Mouse (Mus musculus): Measurements from ENCODE around the gene Lrp4. TPM values are rescaled to one million over a fixed set of nuclear protein-coding genes. Genes with fewer than 3 reads are reported as not detected.
A peak's percentile ranks its signal among the peaks of the same experiment; 100 is the strongest.
"Not testable (repeated sequence)": the region's sequence is repeated elsewhere in the genome, so short reads cannot be mapped to it uniquely, and the experiment has no call there.

The Lrp4 gene
- polyA plus RNA-seq, 1 experiment from 2014 or later, result 7.1 TPM

GRCm38 (mm10) chr2:91467613-91468012, 10.3 kb downstream of the Lrp4 start:
- Histone ChIP-seq H3K27me3 (no peaks in the 10 kb centered on the region), H3K9ac (replicated peaks) (no peak overlapping the region), H3K4me2 (replicated peaks) (no peak overlapping the region), H3K27ac (peak overlapping the region; percentile 17; the same call in 1 of the 2 replicates), H3K36me3 (no peaks in the 10 kb centered on the region), H3K9me3 (no peaks in the 10 kb centered on the region), H3K4me3 (replicated peaks) (no peak overlapping the region), H3K4me1 (replicated peaks) (peaks cover 35% of the 10 kb centered on the region)
- WGBS, result 40% methylated on average over 8 of the region's 8 CpGs
- ATAC-seq, result no peak

- peak; percentile 82 for ATAC-seq
- no peaks in the 10 kb centered on the region for H3K27me3 ChIP-seq
- peaks cover 23% of the 10 kb centered on the region for H3K36me3 ChIP-seq
- no peak overlapping the region for H3K9ac ChIP-seq (replicated peaks)
- H3K9me3 ChIP-seq, result no peaks in the 10 kb centered on the region
- H3K4me3 ChIP-seq (replicated peaks), result no peak overlapping the region
- peak overlapping the region; percentile 26; the same call in 1 of the 2 replicates for H3K4me2 ChIP-seq (replicated peaks)
- peaks cover 33% of the 10 kb centered on the region for H3K4me1 ChIP-seq (replicated peaks)
- WGBS, result 9% methylated on average over 7 of the region's 7 CpGs
- peak overlapping the region; percentile 41 for H3K27ac ChIP-seq
These were observed 12.8 kb downstream of the Lrp4 start for GRCm38 (mm10) chr2:91470055-91470647.

- no peaks in the 10 kb centered on the region for H3K27me3 ChIP-seq
- H3K36me3 ChIP-seq, result peaks cover 55% of the 10 kb centered on the region
- 69% methylated on average over 12 of the region's 12 CpGs for WGBS
- no peak overlapping the region for H3K4me2 ChIP-seq (replicated peaks)
- ATAC-seq, result no peak
- H3K4me1 ChIP-seq (replicated peaks), result peaks cover 23% of the 10 kb centered on the region
- no peak overlapping the region for H3K9ac ChIP-seq (replicated peaks)
- no peaks in the 10 kb centered on the region for H3K9me3 ChIP-seq
- no peak overlapping the region for H3K27ac ChIP-seq
- no peak overlapping the region for H3K4me3 ChIP-seq (replicated peaks)
These were observed 17.0 kb downstream of the Lrp4 start for GRCm38 (mm10) chr2:91474358-91474757.

- no peak for ATAC-seq
- peaks cover 55% of the 10 kb centered on the region for H3K36me3 ChIP-seq
- no peak overlapping the region for H3K27ac ChIP-seq
These were observed 18.5 kb downstream of the Lrp4 start for GRCm38 (mm10) chr2:91475791-91476190.

GRCm38 (mm10) chr2:91476251-91476661, 18.9 kb downstream of the Lrp4 start:
- no peak for ATAC-seq
- Histone ChIP-seq H3K9ac (replicated peaks) (no peak overlapping the region), H3K4me1 (replicated peaks) (peaks cover 7% of the 10 kb centered on the region; the same call in 1 of the 2 replicates), H3K4me2 (replicated peaks) (no peak overlapping the region), H3K4me3 (replicated peaks) (no peak overlapping the region), H3K27me3 (no peaks in the 10 kb centered on the region), H3K27ac (no peak overlapping the region), H3K9me3 (no peaks in the 10 kb centered on the region), H3K36me3 (peaks cover 55% of the 10 kb centered on the region)
- 89% methylated on average over 17 of the region's 17 CpGs for WGBS

More at GRCm38 (mm10) chr2:91475791-91476190, 18.5 kb downstream of the Lrp4 start:
- no peaks in the 10 kb centered on the region for H3K9me3 ChIP-seq
- peaks cover 9% of the 10 kb centered on the region for H3K4me1 ChIP-seq (replicated peaks)
- no peak overlapping the region for H3K4me3 ChIP-seq (replicated peaks)
- WGBS, result 93% methylated on average over 7 of the region's 7 CpGs
- no peak overlapping the region for H3K4me2 ChIP-seq (replicated peaks)
- H3K27me3 ChIP-seq, result no peaks in the 10 kb centered on the region
- H3K9ac ChIP-seq (replicated peaks), result no peak overlapping the region

- no peaks in the 10 kb centered on the region for H3K27me3 ChIP-seq
- no peak overlapping the region for H3K4me3 ChIP-seq (replicated peaks)
- H3K36me3 ChIP-seq, result peaks cover 56% of the 10 kb centered on the region
- H3K9me3 ChIP-seq, result no peaks in the 10 kb centered on the region
- H3K9ac ChIP-seq (replicated peaks), result no peak overlapping the region
- WGBS, result 90% methylated on average over 7 of the region's 7 CpGs
- H3K27ac ChIP-seq, result no peak overlapping the region
- H3K4me2 ChIP-seq (replicated peaks), result no peak overlapping the region
- no peak for ATAC-seq
- peaks cover 7% of the 10 kb centered on the region; the same call in 1 of the 2 replicates for H3K4me1 ChIP-seq (replicated peaks)
These were observed 19.5 kb downstream of the Lrp4 start for GRCm38 (mm10) chr2:91476841-91477240.

- 95% methylated on average over 9 of the region's 9 CpGs for WGBS
- no peak overlapping the region for H3K4me2 ChIP-seq (replicated peaks)
- no peak overlapping the region for H3K9ac ChIP-seq (replicated peaks)
- no peaks in the 10 kb centered on the region for H3K9me3 ChIP-seq
- peaks cover 41% of the 10 kb centered on the region for H3K36me3 ChIP-seq
- no peaks in the 10 kb centered on the region for H3K4me1 ChIP-seq (replicated peaks)
- H3K27ac ChIP-seq, result 0 out of 2 replicates have a peak overlapping the region, but pooled peaks have one; percentile 21
- H3K4me3 ChIP-seq (replicated peaks), result no peak overlapping the region
- ATAC-seq, result peak; percentile 31; the same call in 1 of the 2 replicates
- H3K27me3 ChIP-seq, result no peaks in the 10 kb centered on the region
These were observed 23.1 kb downstream of the Lrp4 start for GRCm38 (mm10) chr2:91480399-91480801.

- H3K4me2 ChIP-seq (replicated peaks), result no peak overlapping the region
- peaks cover 43% of the 10 kb centered on the region for H3K36me3 ChIP-seq
- H3K9me3 ChIP-seq, result no peaks in the 10 kb centered on the region
- H3K9ac ChIP-seq (replicated peaks), result no peak overlapping the region
- WGBS, result 69% methylated on average over 6 of the region's 6 CpGs
- H3K4me3 ChIP-seq (replicated peaks), result no peak overlapping the region
- peak; percentile 83 for ATAC-seq
- H3K4me1 ChIP-seq (replicated peaks), result no peaks in the 10 kb centered on the region
- H3K27ac ChIP-seq, result no peak overlapping the region
- H3K27me3 ChIP-seq, result no peaks in the 10 kb centered on the region
These were observed 23.6 kb downstream of the Lrp4 start for GRCm38 (mm10) chr2:91480805-91481514.

GRCm38 (mm10) chr2:91484698-91485097, 27.4 kb downstream of the Lrp4 start:
- ATAC-seq, result no peak

GRCm38 (mm10) chr2:91485256-91485655, 27.9 kb downstream of the Lrp4 start:
- H3K9ac ChIP-seq (replicated peaks), result no peak overlapping the region
- H3K36me3 ChIP-seq, result peaks cover 43% of the 10 kb centered on the region
- H3K27ac ChIP-seq, result no peak overlapping the region
- H3K27me3 ChIP-seq, result no peaks in the 10 kb centered on the region
- ATAC-seq, result no peak
- H3K4me3 ChIP-seq (replicated peaks), result no peak overlapping the region
- no peaks in the 10 kb centered on the region for H3K4me1 ChIP-seq (replicated peaks)
- WGBS, result 86% methylated on average over 6 of the region's 6 CpGs
- no peaks in the 10 kb centered on the region for H3K9me3 ChIP-seq
- H3K4me2 ChIP-seq (replicated peaks), result no peak overlapping the region

More at GRCm38 (mm10) chr2:91484698-91485097, 27.4 kb downstream of the Lrp4 start:
- H3K9ac ChIP-seq (replicated peaks), result no peak overlapping the region
- H3K36me3 ChIP-seq, result peaks cover 38% of the 10 kb centered on the region
- 82% methylated on average over 4 of the region's 4 CpGs for WGBS
- no peaks in the 10 kb centered on the region for H3K9me3 ChIP-seq
- no peak overlapping the region for H3K27ac ChIP-seq
- no peak overlapping the region for H3K4me2 ChIP-seq (replicated peaks)
- no peak overlapping the region for H3K4me3 ChIP-seq (replicated peaks)
- no peaks in the 10 kb centered on the region for H3K4me1 ChIP-seq (replicated peaks)
- no peaks in the 10 kb centered on the region for H3K27me3 ChIP-seq

GRCm38 (mm10) chr2:91487295-91487694, 30.0 kb downstream of the Lrp4 start:
- H3K36me3 ChIP-seq, result peaks cover 57% of the 10 kb centered on the region
- 59% methylated on average over 3 of the region's 3 CpGs for WGBS
- H3K27me3 ChIP-seq; H3K9ac ChIP-seq (replicated peaks); H3K27ac ChIP-seq; H3K9me3 ChIP-seq; H3K4me1 ChIP-seq (replicated peaks); H3K4me2 ChIP-seq (replicated peaks); H3K4me3 ChIP-seq (replicated peaks); ATAC-seq: not testable (repeated sequence)

- H3K4me2 ChIP-seq (replicated peaks), result no peak overlapping the region
- no peak overlapping the region for H3K9ac ChIP-seq (replicated peaks)
- peaks cover 79% of the 10 kb centered on the region for H3K36me3 ChIP-seq
- H3K4me3 ChIP-seq (replicated peaks), result no peak overlapping the region
- 95% methylated on average over 12 of the region's 12 CpGs for WGBS
- no peak for ATAC-seq
- H3K9me3 ChIP-seq, result no peaks in the 10 kb centered on the region
- H3K27ac ChIP-seq, result no peak overlapping the region
- H3K4me1 ChIP-seq (replicated peaks), result no peaks in the 10 kb centered on the region
- H3K27me3 ChIP-seq, result no peaks in the 10 kb centered on the region
These were observed 34.8 kb downstream of the Lrp4 start for GRCm38 (mm10) chr2:91492071-91492635.
